Mouse (Mus musculus) embryo, embryonic 11.5 days (tissue): ENCODE measurements at regions not wholly inside any gene's neighbourhood (a gene's known extent, or its start where the extent isn't known, plus 50 kb on each side); places are given as distances from the start of the nearest gene placed in this dataset.

Source experiments
- DNase-seq: peaks from one replicate; pipeline ENCODE4 v3.0.0-alpha.2; 2012; ENCODE audit warnings: low read depth, low spot score

- no peak for DNase-seq
These were observed 390.9 kb upstream of the Slc35b3 start for GRCm38 (mm10) chr13:39351606-39352005.

GRCm38 (mm10) chr13:39350668-39351067 lies 390.0 kb upstream of the Slc35b3 start:
- DNase-seq = no peak

- no peak for DNase-seq
These were observed 387.1 kb upstream of the Slc35b3 start for GRCm38 (mm10) chr13:39347761-39348160.

GRCm38 (mm10) chr13:39334874-39335273 lies 374.2 kb upstream of the Slc35b3 start:
- no peak for DNase-seq

GRCm38 (mm10) chr13:39329794-39330193 lies 369.1 kb upstream of the Slc35b3 start:
- no peak for DNase-seq

GRCm38 (mm10) chr13:39326176-39326575 lies 365.5 kb upstream of the Slc35b3 start:
- DNase-seq = no peak

- DNase-seq = no peak
These were observed 360.4 kb upstream of the Slc35b3 start for GRCm38 (mm10) chr13:39321111-39321510.

GRCm38 (mm10) chr13:39309758-39310157 lies 349.1 kb upstream of the Slc35b3 start:
- no peak for DNase-seq

GRCm38 (mm10) chr13:39307845-39308244 lies 347.2 kb upstream of the Slc35b3 start:
- DNase-seq = no peak

GRCm38 (mm10) chr13:39306851-39307250 lies 346.2 kb upstream of the Slc35b3 start:
- peak; percentile 11 for DNase-seq

- DNase-seq = no peak
These were observed 336.5 kb upstream of the Slc35b3 start for GRCm38 (mm10) chr13:39297129-39297528.

- DNase-seq = no peak
These were observed 329.7 kb upstream of the Slc35b3 start for GRCm38 (mm10) chr13:39290216-39290960.

GRCm38 (mm10) chr13:39282272-39282671 lies 321.6 kb upstream of the Slc35b3 start:
- DNase-seq = no peak

- DNase-seq = no peak
These were observed 317.4 kb upstream of the Slc35b3 start for GRCm38 (mm10) chr13:39278101-39278500.

GRCm38 (mm10) chr13:39266024-39266423 lies 305.3 kb upstream of the Slc35b3 start:
- DNase-seq = no peak

GRCm38 (mm10) chr13:39256708-39257107 lies 296.0 kb upstream of the Slc35b3 start:
- peak; percentile 8 for DNase-seq

- DNase-seq = no peak
These were observed 294.7 kb upstream of the Slc35b3 start for GRCm38 (mm10) chr13:39255338-39255737.

GRCm38 (mm10) chr13:39252591-39252990 lies 291.9 kb upstream of the Slc35b3 start:
- no peak for DNase-seq

- DNase-seq = no peak
These were observed 289.4 kb upstream of the Slc35b3 start for GRCm38 (mm10) chr13:39250096-39250495.

GRCm38 (mm10) chr13:39226829-39227228 lies 266.2 kb upstream of the Slc35b3 start:
- DNase-seq = no peak

- DNase-seq = no peak
These were observed 265.0 kb upstream of the Slc35b3 start for GRCm38 (mm10) chr13:39225651-39226050.

GRCm38 (mm10) chr13:39211076-39211475 lies 250.4 kb upstream of the Slc35b3 start:
- DNase-seq = no peak

GRCm38 (mm10) chr13:39183715-39184179 lies 223.1 kb upstream of the Slc35b3 start:
- peak; percentile 9 for DNase-seq

- DNase-seq = no peak
These were observed 201.3 kb upstream of the Slc35b3 start for GRCm38 (mm10) chr13:39161980-39162379.
